Mouse (Mus musculus): ENCODE measurements around the gene Setd1a.
"Not testable (repeated sequence)": the region's sequence is repeated elsewhere in the genome, so short reads cannot be mapped to it uniquely, and the experiment has no call there.

Setd1a gene

DNA sequence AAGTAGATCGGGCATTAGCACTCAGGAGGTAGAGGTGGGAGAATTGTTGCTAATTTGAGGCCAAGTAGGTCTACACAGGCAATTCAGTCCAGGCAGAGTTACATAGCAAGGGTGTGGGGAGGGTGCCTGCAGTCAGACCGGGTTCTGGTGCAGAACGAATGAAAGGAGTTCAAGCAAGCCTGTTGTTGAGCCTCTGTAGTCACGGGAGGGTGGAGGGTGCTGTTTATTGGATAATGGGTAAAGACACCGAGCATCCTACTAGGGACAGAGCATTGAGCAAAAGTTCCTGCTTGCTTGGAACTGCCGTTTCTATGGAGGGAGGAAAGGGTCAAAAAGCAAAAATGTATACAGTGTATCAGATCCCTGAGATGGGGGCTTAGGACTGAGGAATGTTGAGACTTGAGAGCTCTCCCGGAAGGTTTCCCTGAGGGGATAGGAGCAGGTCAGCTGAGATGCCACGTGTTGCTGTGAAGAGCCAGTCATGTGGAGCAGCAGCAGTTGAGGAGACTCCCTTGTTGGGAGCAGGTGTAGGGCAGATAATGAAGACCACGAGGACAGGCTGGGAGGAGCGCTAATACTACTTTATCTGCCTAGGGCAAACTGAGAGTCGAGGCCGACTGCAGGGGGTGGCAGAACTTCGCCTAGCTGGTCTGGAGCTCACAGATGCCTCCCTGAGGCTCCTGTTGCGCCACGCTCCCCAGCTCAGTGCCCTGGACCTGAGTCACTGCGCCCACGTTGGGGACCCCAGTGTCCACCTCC lies 9.4 kb upstream of the Setd1a start:
- DNase-seq (ENCODE audit: low read depth): no peak

- no peak for DNase-seq (ENCODE audit: low read depth)
Observed at GRCm38 (mm10) chr7:127767671-127768345, 8.7 kb upstream of the Setd1a start.

- DNase-seq (ENCODE audit: low read depth): no peak
Observed at GRCm38 (mm10) chr7:127768346-127768996, 8.0 kb upstream of the Setd1a start.

DNA sequence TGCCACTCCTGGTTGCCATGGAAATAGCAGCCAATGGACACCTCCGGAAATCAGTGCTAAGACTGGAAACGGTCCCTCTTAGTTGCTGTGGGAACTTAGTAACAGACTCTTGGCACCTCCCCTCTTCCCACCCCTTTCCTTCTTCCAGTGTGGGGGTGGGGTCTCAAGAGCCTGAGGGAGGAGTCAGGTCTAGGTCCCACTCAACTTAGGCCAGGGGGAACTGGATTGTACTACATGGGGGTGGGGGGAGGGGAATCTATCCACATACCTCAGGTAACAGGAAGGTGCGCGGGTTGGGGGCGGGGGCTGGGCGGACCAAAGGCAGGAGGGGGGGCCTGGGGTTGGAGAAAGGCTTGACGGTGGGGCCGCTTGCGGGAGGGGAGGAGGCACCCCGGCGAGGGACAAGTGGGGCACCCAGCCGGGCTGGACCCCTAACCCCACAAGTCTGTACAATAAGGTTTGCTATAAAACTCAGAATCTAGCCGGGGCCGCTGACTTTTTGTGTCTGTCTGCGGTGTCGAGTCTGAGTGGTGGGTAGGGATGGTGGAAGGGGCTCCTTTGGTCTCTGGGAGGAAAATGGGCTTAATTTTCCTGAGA lies 7.4 kb upstream of the Setd1a start:
- peak; percentile 66 for DNase-seq (ENCODE audit: low read depth)

- DNase-seq (ENCODE audit: low read depth): peak; percentile 73
Observed at GRCm38 (mm10) chr7:127769651-127770038, 6.8 kb upstream of the Setd1a start, which contains the start of gene Orai3. Orai3 (plus strand) TSS chr7:127769815.

- no peak for DNase-seq (ENCODE audit: low read depth)
Observed at GRCm38 (mm10) chr7:127770039-127770905, 6.2 kb upstream of the Setd1a start.

GRCm38 (mm10) chr7:127771262-127771661 lies 5.2 kb upstream of the Setd1a start:
- DNase-seq (ENCODE audit: low read depth): no peak

DNA sequence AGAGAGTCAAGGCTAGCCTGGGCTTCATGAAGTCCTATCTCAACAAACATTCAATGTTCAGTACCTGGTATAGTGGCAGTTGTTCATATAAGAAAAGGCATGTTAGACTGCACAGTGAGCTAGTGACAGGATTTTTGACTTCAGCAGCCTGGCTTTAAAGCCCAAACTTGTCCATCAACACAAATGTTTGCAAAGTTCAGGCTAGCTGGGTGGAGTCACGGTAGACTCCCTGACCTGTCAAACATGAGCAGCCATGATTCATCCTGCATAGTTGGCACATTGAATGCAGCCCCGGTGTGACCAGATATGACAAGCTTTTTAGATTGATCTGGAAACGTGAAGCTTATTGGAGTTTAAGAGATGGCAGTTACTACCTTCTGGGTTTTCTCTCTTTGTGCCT lies 4.4 kb upstream of the Setd1a start:
- DNase-seq (ENCODE audit: low read depth): no peak

DNA sequence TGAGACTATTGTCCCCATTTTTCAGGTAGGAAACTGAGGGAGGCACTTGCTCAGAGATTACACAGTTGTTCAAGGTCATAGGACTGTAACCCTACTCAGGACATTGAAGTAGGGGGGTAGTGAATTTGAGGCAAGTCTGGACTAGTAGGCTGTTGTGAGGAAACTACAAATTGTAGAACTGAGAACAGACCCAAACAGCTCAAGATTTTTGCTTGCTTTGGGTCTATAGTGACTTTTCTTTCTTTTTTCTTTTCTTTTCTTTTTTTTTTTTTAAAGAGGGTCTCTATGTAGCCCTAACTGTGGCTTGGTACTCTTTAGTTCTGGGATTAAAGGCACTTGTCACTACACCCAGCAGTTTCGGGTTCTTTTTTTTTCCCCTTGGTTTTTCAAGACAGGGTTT lies 3.9 kb upstream of the Setd1a start:
- no peak for DNase-seq (ENCODE audit: low read depth)

DNA sequence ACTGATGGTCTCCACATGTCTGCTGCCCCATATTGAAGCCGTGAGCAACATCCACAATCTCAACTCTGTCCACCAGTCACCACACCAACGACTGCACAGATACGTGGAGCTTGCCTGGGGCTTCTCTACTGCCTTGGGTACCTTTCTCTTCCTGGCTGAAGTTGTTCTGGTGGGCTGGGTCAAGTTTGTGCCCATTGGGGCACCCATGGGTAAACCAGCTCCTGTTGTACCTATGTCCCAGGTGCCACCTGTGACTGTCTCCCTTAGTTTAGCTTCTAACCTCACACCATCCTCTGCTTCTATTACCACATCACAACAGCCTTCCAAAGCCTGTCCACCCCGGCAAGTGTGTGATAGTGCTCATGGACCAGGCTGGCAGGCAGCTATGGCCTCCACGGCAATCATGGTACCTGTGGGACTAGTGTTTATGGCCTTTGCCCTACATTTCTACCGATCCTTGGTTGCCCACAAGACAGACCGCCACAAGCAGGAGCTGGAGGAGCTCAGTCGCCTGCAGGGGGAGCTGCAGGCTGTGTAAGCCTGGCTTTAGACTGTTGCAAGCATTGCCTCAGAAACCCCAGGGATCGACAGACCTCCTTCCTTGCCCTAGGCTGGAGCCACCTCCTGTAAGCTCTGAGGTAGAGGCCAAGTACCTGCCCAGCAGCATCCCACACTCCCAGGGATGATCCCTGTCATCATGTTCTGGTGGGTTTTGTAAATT lies 2.6 kb upstream of the Setd1a start:
- peak; percentile 82 for DNase-seq (ENCODE audit: low read depth)

- DNase-seq (ENCODE audit: low read depth): not testable (repeated sequence)
Observed at GRCm38 (mm10) chr7:127775837-127776236, 633 bp upstream of the Setd1a start.

DNA sequence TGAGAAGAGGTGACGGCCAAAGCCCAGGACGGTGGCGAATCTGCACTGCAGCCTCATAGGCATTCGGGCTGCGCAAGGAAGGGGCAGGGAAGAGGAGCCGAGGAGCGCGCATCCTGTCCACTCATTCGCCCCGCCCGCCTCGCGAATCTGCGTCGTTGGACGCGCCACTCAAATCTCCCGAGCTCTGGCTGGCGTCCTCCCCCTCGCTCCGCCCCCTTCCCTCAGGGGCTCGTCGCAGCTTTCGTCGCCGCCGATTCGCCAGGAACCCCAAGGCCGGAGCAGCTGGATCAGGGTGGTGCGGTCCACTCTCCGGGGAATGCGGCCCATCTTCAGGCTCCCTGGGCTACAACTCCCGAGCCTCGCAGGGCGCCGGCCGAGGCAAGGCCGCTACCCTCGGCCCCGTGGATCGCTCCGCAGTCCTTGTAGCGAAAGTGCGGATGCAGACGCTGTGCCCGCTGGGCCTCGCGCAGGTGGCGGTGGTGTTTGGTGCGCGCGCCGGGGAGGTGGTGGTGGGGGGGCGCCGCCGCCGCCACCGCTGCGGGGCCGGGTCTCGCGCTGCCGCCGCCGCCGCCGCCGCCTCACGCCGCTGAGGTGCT lies 506 bp downstream of the Setd1a start:
- DNase-seq (ENCODE audit: low read depth): peak; percentile 96

DNA sequence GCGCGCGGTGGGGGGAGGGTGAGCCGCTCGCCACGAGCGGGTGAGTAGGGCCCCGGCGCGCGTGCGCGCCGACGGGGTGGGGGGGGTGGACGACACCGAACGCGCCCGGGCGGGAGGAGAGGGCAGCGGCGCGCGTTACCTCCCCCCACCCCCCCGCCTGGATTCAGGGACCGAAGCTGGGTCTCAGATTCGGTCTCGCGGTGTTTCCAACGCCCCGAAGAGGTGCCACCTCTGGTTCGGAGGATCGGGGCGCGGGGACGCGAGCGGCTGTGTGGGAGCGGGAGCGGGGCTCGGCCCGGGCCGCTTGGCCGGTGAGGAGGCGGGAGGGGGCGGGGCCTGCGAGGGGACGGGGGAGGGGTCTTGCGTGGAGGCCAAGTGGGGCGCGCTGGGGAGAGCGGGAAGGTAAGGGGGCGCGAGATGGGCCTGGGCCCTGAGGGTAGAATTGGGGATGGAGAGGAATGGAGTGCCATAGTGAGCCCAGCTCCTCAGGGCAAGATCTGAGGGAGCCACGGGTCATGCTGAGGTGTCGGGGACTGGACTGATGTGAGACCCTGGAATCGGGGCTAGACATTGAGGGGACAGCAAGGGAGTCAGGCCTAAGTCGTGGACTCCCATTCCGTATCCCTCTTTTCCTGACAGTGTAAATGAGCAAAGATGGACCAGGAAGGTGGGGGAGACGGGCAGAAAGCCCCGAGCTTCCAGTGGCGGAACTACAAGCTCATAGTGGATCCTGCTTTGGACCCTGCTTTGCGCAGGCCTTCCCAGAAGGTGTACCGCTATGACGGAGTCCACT lies 1.2 kb downstream of the Setd1a start:
- no peak for DNase-seq (ENCODE audit: low read depth)

GRCm38 (mm10) chr7:127778350-127778749 lies 1.9 kb downstream of the Setd1a start:
- no peak for DNase-seq (ENCODE audit: low read depth)

- DNase-seq (ENCODE audit: low read depth): no peak
Observed at GRCm38 (mm10) chr7:127785308-127785707, 8.8 kb downstream of the Setd1a start, which contains the start of gene Gm49388. Gm49388 (plus strand) TSS chr7:127785608.

GRCm38 (mm10) chr7:127797076-127797845 lies 20.8 kb downstream of the Setd1a start:
- DNase-seq (ENCODE audit: low read depth): no peak

DNA sequence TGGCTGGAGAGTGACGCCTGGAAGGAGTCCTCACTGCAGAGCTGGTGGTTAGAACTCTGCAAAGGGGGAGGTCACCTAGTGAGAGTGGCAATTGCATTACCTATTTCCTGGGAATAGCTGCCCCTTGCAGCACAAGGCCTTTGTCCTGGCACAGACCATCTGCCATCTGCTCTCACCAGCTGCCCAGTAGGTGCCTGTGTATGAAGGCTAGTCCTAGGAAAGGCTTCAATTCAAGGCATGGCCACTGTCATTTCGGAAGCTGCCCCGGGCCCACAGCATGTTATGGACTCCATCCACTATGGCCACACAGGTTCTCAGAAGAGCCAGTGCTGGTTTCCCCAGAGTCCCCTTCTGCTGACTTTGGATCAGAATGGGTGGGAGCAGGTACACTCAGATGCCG lies 22.1 kb downstream of the Setd1a start:
- DNase-seq (ENCODE audit: low read depth): no peak

GRCm38 (mm10) chr7:127799211-127799610 lies 22.7 kb downstream of the Setd1a start:
- DNase-seq (ENCODE audit: low read depth): no peak

GRCm38 (mm10) chr7:127799738-127800137 lies 23.3 kb downstream of the Setd1a start:
- DNase-seq (ENCODE audit: low read depth): no peak

All from c-Kit-positive CD71-negative TER-119-negative erythroid progenitor cells, embryonic 14.5 days (primary cell).